Mouse (Mus musculus) hindlimb bud, embryonic 11.5 days (tissue): ENCODE measurements around the gene Bbs9.

Experiments
- DNase-seq: peaks from one replicate; pipeline ENCODE4 v3.0.0-alpha.2; 2012; ENCODE audit warnings: low read depth, low spot score; ENCODE audit errors: extremely low spot score

Bbs9 gene

DNA sequence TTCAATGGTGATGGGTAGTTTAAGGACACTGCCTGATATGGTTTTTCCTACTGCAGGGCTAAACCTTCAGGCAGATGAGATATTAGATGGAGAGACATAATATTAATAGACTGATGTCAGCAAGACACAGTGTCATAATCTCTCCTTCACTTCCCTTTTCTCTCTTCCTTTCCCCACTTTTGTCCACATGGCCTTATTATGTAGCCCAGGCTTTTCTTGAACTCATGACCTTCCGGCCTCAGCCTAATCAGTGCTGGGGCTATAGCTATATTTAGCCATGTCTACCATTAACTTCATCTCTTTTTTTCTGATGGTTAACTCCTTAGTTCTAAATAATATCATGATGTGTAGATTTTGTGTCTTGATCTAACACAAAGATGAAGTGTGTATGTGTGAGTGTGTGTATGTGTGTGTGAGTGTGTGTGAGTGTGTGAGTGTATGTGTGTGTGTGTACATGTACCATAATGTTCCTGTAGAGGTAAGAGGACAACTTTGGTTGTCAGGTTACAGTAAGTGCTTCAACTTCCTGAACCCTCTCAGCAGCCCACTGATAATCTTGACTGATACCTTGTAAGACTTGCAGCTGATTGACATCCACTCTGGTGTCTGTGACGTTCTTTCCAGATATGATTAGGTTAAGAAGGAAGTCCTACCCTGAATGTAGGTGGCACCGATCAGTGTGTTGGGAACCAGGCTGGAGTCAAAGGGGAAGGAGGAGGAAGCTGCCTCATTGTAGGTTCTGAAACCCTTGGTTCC, 55.4 kb downstream of the Bbs9 start:
- DNase-seq = no peak

DNA sequence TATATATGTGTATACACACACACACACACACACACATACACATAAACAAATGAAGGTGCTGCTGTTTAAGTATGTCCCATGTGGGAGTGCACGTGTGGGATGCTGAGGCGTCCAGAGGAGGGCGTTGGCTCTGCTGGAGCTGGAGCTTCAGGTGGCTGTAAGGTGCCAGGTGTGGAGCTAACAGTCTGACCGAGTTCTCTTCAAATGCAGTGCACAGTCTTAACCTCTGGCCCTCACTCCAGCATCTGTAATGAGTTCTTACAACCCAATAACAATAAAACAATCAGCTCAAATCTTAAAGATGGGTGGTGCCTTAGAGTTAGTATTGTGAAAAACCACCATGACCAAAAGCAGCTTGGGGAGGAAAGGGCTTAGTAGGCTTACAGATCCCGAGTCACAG, 56.6 kb downstream of the Bbs9 start:
- no peak for DNase-seq

DNA sequence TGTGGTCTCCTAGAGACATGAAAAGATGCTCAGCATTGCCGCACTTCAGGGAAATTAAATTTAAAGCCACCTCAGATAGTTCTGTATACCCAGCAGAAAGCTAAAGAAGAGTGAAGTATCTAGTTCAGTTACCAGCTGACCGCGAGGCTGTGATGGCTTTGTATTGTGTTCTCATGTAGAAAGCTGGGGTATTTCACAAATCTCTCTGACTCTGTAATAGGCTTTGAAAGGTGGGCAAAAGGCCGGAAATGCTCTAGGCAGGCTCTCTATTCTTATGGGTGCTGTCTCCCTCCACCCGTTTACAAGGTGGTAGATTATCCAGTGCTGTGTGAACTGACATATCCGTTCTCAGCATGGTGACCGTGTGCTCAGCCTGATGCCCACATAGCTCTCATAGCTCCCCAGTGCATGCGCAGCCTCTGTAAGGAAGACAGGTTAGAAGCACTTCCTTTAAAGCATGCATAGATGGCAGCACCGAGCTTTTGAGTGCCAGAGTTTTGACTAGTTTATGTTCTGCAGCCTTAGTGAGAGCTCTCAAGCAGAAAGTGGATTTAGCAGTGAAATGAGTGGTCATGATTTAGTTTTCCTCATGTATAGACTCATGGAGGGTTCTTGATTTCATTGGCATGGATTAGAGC, 57.4 kb downstream of the Bbs9 start:
- no peak for DNase-seq

DNA sequence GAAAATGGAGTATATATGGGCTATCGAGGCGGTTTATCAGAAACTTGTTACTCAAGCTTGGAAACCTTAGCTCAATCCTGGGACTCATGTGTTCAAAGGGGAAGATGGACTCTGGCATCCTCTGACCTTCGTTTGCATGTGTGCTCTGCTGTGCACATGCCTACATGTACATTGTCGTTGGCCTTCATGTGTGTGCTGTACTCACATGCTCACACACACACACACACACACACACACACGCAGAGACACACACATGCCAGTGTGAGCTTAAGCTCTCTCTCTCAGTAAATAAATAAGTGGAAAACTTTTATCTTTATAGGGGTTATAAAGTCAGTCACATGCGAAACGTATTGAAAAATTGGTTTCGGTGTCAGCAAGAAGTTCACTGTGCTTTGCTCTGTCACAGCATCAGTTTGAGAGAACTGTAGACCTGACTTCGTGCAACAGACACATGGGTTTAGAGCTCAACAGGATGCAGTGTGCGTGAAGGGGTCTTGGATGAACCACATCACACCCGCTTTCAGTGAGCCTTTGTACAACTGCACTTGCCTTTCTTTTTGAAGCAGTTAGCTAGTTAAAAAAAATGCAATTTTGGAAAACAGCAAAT, 62.4 kb downstream of the Bbs9 start:
- no peak for DNase-seq

DNA sequence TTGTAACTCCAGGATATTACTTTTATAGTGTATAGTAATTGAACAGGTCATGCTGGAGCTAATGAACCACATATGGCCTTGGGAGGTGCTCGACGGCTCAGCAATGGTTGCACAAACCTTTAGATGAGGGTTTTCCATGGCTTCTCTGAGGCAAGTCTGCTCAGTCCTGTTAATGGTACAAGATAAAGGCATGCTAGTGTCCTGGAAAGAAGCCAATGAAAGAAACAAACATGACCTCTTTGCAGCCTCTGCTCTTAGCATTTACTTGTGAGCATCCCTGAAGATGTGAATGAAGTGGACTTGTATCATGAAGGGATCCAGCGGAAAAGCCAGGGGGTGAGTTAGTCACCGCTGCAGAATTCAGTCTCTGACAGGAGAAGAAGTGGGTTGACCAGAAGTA, 64.0 kb downstream of the Bbs9 start:
- DNase-seq = no peak

DNA sequence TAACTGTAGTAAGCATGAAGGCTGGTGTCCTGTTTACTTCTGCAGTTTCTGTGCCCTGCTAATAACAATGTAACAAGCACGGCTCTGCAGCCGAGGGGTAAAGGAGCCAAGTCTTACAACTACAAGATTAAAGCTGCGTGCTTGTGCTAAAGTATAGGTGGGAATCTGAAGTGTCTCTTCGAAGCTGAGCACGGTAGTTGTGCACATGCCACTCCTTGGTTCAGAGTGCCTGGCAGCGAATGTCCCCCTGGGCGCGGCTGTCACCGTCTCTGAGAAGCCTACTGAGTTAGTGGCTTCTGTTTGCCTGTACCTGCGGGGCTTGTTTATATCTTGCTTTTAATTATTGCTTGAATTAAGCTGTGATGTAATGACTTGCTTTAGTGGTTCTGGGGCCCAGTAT, 65.6 kb downstream of the Bbs9 start:
- DNase-seq = no peak

DNA sequence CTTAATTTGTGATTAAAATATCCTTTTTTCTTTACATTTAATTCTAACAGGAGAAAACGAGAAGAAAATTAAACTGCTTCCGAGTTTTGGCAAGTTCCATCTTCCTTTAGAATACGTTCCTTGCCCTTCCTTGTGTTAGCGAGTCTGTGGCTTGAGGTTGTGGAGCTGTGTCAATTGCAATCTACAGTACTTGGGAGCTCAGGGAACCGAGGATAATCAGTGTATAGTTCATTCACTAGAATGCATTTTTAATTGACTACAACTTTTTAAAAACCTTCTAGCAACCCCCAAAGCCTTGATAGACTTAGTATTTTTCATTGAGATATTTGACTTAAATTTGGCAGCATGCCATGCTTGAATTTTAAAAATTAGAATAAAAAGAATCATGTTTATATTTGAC, 68.0 kb downstream of the Bbs9 start:
- no peak for DNase-seq

DNA sequence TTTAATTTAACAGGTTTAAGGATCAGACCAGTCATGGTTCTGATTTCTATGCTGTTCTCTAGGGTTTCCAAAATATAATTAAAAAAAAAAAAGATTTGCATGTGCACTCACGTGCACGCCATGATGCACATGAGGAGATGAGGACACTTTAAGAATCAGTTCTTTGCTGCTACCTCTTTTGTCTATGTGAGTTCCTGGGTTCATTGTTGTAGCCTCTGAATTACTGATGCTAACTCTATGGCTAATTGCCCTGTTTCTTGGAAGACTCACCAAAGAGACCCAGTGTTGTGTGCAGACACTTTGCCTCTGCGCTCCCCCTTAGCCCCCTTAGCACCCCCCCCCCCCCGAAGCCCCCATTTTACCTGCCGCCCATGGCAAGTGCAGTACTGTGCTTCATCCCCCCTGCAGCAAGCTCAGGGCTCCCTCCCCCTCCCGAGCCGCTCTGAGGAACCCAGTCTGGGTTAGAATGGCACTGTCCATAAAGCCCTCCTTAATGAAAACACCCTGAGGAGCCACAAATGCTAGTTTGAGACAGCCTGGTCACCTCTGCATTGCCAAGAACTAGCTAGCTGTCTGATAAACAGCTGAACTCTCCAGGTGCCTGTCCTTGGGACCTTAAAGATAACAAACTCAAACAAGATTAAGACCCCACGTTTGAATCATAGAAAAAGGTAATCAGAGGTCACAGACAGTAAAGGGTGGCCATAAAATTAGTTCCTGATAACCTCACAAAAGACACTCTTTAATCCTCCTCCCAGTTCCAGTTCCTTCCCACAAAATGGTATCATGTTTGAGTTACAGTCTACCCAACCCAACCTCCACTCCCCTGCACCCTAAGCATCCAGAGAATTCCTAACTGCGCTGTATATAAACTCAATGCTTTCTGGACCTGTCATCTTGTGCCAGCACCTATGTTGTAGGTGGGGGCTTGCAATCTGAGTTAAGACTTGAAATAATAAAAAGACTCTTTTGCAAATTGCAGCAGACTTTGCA, 69.1 kb downstream of the Bbs9 start:
- no peak for DNase-seq

DNA sequence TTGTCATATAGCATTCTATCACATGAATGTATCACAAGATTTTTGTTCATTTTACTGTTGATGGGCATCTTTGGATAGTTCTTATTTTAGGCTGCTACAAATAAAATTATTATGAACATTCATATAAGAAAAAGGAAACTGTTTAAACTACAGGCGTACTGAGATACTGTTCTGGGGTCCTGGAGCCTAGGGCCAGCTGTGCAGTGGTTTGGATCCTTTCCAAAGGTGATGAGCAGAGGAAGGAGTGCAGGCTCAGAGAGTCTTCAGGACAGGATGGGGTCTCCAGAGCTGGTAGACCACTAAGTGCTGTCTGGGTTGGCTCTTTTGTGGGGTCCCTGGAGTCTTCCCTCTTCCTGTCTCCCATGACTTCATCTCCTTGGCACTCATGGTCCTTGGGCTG, 75.8 kb downstream of the Bbs9 start:
- DNase-seq = no peak

DNA sequence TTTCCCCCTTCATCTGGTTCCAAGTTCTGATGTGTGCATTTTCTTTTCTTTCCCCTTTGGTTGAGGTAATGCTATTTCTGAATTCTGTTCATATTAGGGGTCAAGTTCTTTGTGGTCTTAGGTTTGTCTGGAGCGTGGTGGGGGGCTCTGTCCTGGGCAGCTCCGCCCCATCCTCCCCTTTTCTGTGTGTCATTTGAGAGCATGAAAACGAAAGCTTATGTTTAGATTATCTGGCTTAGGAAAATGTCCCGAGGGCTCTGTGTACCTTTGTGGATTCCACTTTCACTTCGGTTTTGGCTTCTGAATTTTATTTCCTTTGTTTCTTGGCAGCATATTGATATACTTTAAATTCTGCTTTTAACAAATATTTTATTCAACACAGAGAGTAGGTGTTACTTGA, 80.6 kb downstream of the Bbs9 start:
- no peak for DNase-seq

DNA sequence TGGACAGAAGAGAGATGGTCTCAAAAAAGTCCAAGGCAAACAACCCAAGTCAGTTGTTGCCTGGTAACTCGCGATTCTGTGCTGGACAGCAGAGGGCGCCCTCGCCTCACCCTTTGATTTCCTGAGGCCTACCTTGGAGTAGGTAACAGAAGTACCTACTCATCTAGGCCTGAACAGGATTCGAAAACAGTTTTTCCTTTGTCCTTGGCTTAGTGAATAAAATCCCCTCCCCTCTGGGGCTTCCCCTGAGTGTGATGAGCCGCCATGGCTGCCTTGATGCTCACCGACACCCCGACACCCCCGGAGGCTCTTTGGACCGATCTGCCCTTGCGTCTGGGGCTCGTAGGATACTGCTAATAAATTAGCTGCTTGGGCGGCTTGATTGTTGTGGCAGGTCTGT, 82.0 kb downstream of the Bbs9 start:
- no peak for DNase-seq

DNA sequence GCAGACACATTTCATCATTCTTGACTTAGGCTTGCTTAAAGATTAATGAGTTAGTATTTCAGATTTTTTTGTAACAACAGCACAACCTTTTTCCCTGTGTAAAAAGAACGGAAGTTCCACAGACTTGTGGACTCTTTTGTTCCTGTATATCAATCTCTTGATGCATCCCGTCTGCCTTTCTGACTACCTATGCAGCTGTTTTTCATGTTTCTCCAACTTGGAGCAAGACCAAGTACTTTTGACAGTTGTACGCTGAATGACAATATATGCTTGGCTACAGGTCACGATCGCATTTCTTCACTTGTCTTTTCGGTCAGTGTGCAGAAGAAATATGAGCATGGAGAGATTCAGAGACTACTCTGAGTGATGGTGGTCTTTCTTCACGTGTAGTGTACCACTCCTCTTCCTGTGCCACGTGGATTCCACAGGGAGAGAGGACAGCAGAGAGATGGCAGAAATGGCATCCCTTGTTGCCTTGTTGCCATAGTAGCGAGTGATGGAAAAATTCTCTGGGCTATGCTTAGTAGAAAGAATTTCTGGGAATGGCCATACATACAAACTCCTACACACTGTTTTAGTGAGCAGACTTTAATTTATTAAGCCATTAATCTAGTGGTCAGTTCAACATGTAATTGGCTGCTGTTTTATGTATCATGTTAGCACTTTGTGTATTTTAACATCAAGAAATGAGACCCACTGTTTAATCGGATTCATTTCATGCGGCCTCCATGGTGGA, 88.3 kb downstream of the Bbs9 start:
- no peak for DNase-seq

DNA sequence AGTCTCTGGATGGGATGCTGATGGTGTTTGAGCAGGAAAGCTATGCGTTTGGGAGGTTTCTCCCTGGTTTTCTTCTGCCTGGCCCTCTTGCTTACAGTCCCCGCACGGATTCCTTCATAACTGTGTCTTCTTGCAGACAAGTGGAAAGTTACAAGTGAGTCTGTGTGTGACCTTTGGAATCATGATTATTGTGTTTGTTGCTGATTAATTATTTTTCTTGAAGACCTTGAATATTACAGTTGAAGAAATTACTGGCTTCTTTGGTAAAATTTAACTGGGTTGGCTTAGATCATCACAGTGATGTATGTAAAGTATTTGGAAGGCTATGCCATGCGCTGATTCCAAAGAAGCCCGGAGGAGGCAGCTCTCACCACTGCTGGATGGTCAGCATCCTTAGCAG, 92.2 kb downstream of the Bbs9 start:
- no peak for DNase-seq

DNA sequence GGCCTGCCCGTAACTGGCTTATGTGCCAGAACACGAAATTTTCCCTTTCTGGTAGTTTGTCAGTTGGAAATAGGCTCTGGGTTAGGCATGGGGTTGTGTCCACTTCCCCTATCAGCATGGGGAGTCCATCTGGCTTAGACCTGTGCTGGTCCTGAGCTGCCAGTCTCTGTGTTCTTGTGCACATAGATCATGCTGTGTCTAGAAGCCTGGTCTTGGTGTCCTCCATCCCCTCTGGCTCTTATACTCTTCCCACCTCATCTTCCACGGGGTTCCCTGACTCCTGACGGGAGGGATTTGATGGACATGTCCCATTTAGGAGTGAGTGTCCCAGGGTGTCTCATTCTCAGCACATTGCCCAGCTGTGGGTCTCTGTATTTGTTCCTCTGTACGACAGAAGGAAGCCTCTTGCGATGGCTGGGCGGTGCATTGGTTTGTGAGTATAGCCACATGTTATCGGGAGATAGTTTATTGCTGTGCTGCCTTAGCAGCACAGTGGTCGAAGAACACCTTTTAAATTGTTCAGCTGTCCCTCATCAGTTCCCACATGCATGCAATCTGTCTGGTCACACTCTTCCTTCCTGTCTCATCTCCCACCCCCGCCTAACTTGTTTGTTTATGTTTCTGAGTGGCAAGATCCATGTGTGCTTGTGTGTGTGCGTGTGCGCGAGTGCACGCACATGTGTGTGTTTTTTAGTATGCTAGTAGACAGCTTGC, 101.1 kb downstream of the Bbs9 start:
- no peak for DNase-seq

DNA sequence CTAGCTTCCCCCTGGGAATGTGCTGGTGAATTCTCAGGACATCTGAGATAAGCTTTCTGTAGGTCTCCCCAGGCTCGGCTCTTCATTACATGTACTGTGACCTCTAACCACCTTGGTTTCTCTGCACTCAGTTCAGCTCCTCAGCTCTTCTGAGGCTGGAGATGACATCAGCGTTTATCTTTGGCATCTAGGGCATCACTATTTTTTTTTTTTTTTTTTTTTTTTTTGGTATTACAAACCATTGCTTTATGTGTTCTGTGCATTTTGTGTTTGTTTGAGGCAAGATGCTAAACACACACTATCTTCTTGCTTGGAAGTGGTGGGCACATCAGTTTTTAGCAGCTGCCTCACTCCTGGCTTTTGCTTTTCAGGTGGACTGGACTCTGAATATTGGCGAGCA, 102.8 kb downstream of the Bbs9 start:
- DNase-seq = no peak

DNA sequence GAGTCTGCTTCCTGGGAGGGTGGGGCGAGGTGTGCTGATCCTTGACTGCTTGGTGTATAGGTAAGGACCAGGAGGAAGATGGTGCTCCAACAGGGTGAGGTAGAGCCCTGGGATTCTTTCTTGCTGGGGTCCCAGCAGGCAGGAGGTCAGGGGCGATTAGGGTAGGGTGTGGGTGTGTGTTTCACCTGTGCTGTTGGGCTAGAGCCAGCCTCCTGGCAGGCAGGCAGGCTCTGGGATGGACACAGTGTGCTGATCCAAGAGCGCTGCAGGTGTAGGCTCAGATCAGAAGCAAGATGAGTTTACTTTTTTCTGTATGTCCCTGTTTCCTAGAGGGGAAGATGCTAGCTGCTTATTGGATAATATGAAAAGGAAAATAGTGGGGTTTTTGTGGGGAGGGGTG, 108.7 kb downstream of the Bbs9 start:
- no peak for DNase-seq

DNA sequence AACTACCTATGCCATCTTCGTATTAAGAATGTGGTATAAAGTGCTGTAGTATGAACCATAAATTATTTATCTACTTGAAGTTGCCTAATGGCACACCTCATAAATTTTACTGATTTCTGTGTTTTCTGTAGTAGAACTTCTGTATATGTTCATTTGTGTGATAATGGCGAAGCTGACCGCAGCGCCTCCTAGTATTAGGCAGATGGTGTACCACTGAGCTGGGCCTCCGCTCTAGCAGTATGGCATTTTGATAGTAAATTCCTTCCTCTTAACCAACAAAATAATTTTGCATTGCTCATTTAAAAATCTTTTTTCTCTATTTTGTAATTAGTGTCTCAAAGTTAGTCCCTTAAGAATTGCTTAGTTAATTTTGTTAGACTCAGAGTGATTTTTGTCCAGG, 117.5 kb downstream of the Bbs9 start:
- no peak for DNase-seq

DNA sequence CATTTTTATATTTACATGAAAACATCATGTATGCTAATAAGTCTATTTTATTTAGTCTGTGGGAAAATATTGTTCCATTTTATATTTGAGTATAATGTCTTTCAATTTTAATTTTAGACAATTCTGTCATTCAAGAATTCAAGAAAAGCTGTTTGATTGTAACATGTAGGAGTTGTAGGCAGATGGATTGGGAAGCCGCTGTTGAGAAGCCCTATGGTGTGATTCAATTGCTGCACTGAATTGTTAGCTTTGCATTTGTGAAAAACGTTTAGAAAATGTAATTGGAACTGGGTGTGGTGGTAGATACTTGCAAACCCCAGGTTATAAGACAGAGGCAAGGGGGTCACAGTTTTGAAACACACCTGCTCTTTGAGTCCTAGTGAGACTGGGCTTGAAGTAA, 121.1 kb downstream of the Bbs9 start:
- no peak for DNase-seq

DNA sequence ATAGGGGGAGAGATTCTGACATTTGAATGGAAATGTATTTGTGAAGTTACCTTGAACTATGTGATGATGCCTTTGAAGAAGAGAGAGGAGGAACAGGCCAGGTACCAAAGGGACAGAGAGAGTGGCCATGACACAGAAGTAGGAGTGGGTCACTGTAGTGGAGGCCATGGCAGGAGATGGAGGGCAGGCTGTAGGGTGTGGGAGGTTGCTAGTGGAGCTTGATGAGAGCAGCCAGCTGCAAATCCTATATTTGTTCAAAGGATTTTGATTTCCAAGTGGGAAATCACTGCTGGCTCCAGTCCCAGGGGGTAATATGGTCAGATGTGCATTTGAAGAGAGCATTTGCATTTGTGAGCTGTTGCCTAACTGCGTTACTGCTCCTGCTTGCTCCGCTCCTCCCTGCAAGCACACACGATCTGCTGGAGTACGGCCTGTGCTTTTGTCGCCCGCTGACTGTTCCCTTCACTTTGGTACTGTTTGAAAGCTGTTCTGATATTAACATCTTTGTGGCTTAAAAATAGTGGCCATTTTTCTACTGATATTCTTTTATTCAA, 137.8 kb downstream of the Bbs9 start:
- DNase-seq = no peak

DNA sequence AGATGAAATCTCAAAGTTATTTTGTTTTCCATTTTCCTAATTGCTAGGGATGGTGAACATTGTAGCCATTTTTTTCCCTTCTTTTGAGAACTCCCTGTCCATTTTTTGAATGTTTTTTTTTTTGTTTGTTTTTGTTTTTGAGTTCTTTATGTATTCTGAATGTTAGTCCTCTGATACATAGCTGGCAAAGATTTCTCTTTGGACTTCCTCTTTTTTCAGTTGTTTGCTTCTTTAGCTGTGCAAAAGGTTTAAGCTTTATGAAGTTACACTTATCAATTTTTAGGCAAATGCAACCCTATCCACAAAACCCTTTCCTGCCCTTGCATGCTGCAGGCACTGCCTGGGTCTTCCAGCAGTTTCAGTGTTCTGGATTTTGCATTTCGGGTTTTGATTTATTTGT, 143.7 kb downstream of the Bbs9 start:
- DNase-seq = no peak
